Mouse (Mus musculus): ENCODE measurements around the gene Runx2.

The Runx2 gene

GRCm38 (mm10) chr17:44618691-44619090 lies 195.9 kb downstream of the Runx2 start:
- no peak for DNase-seq (ENCODE audit: low read depth)

- no peak for DNase-seq (ENCODE audit: low read depth)
Observed at GRCm38 (mm10) chr17:44618175-44618574, 196.4 kb downstream of the Runx2 start.

GRCm38 (mm10) chr17:44617741-44618140 lies 196.9 kb downstream of the Runx2 start:
- peak; percentile 36 for DNase-seq (ENCODE audit: low read depth)

DNA sequence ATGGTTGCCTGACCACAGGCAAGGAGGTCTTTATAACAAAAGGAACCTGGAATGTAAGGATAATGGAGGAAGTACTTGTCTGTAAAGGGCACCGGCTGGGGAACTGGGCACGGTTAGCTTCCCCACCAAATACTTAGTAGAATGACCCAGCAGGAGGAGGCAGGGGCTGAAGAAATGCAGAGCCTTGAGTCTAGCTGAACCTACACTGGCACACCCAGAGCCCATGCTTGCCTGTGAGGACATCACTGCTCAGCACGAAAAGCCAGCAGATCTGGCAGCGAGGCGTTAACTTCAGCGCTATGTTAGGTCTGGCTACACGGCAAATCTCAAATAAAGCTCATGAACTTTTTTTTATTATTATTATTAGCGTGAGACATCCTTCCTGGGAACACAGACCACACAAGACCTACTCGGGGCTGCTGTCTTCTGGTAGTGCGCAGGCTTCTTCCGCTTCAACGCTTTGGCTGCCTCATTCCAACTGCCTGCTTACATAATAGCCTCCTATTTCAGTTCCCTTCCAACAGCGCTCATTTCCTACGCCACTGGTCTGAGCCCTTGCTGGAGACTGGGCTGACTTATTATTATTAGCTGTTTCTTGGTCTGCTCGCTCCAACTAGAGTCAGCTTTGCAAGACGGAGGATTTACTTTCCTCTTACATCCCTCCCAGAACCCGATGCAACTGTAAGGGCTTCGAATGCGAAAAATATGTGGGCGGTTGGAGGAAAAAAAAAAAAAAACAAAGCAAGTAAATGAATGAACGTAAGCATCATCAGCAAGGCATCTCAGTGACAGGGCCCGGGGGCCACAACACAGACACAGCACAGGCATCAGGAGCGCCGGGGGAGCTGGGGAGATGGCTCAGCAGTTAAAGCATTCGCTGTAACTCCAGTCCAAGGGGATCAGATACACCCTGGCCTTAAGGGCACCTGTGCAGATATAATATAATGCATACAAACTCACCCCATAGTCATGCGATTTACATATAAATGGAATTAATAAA lies 200.6 kb downstream of the Runx2 start:
- DNase-seq (ENCODE audit: low read depth): peak; percentile 60

DNA sequence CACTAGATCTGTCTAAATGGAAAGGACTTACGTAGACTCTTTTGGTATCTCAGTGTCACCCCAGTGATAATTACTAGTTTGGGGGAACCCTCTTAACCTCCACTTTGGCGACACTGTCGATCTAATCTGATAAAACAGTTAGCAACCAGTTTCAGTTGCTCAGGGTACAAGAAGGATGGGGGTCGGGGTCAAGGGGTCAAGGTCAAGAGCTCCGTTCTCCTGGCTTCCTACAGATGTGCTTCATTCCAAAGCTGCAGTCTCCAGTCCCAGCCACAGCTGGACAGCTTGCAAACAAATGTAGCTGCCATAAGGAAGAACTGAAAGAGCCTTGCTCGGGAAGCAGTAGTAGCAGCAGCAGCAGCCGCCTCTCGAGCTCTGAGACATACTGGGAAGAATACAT lies 202.0 kb downstream of the Runx2 start:
- DNase-seq (ENCODE audit: low read depth): no peak

DNA sequence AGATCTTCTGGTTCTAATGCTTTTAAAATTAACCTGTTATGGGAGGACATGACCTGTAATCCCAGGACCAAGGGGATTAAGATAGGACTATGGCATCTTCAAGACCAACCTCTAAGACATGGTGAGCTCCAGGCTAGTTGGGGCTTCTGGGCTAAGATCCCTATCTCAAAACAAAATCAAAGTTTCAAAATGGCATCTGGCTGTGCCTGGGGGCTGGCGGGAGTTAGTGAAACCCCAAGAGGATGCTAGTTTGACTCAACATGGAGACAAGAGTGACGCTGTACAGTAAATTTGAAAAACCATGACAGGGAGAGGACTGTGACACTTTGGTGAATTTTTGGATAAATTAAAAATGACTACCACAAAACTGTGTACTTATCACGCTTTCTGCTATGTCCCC lies 202.6 kb downstream of the Runx2 start:
- DNase-seq (ENCODE audit: low read depth): no peak

DNA sequence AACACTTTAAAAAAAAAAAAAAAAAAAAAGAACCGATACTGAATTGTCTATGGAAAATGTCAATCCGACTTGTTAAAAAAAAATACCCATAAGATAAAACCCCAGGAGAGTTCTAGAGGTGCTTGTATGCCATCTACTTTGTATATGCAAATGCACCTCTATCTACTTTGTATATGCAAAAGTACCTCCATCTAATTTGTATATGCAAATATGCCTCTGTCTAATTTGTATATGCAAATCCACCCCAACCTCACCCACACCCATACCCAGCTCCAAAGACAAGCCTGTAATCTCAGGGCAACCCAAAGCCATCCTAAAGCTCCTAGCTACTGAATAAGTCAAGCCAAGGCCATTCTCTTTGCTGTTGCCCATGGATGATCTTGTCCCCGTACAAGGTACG lies 203.1 kb downstream of the Runx2 start:
- DNase-seq (ENCODE audit: low read depth): no peak

DNA sequence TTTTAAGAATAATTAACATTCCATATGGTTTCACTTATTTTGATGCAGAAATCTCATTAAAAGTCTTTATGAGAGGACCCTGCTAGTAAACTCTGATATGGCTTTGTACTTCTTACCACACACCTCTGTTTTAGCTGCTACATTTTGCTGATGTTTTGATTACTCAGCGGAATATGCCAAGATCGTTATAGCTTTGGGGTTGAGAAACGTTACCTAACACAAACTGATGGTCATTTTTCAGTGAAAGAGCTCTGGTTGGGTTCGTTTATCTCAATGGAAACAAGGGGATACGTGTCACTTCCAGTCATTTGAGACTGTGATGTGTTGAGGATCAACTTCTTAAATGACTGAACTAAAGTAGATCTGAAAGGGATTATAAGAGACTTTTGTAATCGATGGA lies 203.8 kb downstream of the Runx2 start:
- DNase-seq (ENCODE audit: low read depth): no peak

GRCm38 (mm10) chr17:44609897-44610641 lies 204.5 kb downstream of the Runx2 start:
- DNase-seq (ENCODE audit: low read depth): no peak

DNA sequence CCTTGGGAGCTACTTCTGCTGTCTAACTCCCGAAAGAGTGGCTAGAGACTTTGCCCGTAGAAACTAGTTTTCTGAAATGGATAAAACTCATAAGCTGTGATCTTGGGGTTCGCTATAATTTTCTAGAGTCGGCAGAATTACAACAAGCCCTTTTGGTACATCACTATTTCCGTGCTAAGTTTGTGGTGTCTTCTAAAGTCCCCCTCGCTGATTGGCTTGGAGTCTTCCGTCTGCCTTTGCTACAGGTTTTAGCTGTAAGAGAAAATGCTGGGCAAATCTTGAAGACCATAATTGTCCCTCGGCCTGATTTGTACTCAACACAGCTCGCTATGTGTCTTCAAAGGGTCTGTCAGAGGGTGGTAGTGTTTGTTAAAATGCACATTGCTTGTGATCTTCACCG lies 205.2 kb downstream of the Runx2 start:
- no peak for DNase-seq (ENCODE audit: low read depth)

- DNase-seq (ENCODE audit: low read depth): no peak
Observed at GRCm38 (mm10) chr17:44608907-44609306, 205.7 kb downstream of the Runx2 start.

DNA sequence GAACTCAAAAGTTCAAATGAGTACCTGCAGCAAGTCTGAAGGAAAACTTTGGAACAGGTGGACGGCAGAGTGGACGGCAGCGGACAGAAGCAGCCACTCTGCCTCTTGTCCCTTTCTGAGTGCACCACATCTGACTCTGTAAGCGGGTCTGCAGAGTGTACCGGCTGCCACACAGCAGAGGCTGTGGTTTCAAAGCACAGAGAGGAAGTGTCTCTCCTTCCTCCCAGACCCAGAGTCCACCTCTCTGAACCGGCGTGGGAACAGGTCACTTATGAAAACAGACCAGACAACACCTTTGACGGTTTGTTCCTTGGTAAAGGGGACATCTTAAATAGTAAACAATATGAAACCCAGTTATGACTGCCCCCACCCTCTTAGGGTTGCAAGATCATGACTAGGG lies 207.2 kb downstream of the Runx2 start:
- DNase-seq (ENCODE audit: low read depth): no peak

- DNase-seq (ENCODE audit: low read depth): no peak
Observed at GRCm38 (mm10) chr17:44606245-44606644, 208.4 kb downstream of the Runx2 start.

DNA sequence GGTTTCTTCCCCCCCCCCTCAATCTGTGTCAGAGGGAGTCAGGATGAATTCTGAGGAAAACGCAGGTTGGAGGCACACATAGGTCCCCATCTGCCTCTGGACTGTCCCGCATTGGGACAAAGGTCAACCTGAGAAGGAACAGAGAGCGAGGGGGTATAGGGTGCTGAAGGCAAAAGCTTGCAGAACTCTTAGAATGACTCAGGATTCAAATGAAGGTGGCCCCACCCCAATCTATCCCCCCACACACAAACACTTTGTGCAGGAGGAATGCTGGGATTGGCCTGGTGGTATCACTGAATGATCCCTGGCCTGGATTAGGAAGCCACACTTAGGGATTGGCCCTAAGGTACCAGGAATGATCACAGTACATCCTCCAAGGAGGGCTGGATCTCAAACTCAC lies 208.8 kb downstream of the Runx2 start:
- no peak for DNase-seq (ENCODE audit: low read depth)

DNA sequence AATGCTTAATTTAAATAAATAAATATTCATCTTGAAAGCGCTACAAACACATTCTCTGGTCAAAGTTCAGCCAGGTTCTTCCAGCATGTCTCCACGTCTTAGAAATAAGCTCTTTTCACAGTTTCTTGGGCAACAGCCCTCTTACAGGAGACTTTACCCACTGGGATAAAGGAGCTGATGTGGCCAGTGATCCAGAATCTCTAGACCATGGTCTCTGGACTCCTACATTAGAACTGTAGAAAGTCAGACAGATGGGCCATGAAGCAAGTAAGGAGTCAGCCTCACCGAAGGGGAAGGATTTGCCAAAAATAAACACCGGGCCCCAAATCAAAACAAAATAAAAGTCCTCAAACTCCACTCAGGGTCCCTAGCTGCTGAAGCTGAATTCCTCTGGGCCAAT lies 211.4 kb downstream of the Runx2 start:
- DNase-seq (ENCODE audit: low read depth): no peak

DNA sequence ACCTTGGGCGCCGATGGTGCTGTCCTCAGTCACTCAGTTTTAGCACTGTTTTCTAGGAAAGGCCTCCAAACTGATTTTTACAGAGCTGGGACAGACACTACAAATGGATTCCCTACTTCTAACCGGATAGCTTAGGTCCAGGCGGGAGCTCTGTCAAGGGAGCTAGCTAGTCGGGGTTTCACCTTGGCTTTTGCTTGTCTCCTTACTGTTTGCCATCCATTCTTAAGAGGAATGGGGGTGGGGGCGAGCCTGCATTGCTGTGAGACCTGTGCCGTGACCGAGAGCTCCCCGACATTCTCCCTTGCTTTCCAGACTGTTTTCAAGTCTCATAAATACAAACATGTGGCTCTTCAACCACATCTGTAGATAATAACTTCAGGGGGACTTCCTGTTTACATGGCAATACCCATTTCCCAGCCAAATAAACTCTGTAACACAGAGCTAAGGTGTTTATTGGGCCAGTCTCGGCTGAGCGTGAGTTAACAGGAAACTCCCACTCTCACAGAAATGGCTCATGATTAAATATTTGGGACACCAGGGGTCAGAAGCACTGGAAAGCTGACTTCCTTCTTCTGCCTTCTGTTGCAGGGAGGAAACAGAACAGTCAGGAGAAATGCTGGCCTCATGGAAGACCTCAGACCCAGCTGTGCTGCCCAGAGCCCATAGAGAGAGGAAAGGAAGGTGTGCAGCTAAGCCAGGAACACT lies 213.1 kb downstream of the Runx2 start:
- DNase-seq (ENCODE audit: low read depth): no peak

GRCm38 (mm10) chr17:44599856-44600255 lies 214.7 kb downstream of the Runx2 start:
- DNase-seq (ENCODE audit: low read depth): no peak

DNA sequence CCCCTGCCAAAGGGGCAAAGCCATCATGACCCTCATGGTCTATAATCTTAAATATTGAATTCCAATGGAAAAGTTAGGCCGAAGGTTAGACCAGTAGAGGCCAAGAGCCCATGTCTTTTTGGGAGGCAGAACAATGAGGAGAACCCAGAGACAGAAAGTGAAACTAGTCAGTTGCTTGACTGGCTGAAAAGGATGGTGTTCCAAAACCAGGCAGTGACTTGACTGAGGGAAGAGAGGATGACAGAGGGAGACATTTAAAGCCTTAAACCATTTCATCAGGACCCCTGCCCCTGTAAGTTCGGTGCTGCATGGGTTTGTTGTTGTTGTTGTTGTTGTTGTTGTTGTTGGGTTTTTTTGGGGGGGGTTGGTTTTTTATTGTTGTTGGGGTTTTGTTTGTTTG lies 215.5 kb downstream of the Runx2 start:
- DNase-seq (ENCODE audit: low read depth): no peak

DNA sequence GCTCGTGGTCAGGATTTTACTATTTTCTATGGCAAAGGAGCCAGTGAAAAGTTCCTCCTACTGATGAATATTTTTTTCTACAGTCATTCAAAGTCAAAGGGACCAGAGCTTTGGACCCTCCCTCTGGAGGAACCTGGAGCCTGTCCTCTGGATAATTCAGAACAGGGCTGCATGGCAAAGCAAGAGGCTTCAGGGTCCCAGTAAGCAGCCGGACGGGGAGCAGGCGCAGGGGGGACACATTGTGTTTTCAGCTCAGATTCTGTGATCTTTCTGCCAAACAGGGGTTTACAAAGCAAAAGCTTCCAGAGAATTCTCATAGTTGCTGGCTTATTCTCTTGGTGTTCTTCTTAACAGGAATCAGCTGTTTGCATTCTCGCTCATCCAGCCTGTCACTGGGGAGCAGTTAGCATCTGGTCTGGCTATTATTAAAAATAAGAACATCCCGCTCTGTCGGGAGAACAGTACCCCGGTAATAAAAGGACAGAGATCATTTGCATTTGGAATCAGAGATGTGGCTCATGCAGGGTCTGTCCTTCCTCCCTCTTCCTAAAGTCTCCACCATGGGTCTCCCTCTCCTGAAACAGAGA lies 216.6 kb downstream of the Runx2 start:
- DNase-seq (ENCODE audit: low read depth): no peak

DNA sequence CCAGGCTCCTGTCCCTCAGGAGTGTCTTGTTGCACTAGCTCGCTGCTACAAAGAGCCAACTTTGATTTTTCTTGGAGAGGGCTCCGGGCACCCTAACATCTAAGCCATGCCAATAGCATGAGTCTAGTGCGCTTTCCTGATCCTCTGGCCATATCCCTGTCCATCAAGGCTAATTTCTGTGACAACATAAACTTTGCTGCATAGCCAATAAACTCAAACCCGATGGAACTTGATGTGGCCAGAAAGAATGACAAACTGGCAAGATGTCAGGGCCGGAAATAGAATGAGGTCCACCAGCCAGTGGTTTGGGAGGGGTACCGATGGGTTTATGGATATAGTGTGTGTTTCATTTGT lies 221.9 kb downstream of the Runx2 start:
- no peak for DNase-seq (ENCODE audit: low read depth)

- peak; percentile 81 for DNase-seq (ENCODE audit: low read depth)
Observed at GRCm38 (mm10) chr17:44592067-44592736, 222.4 kb downstream of the Runx2 start.

DNA sequence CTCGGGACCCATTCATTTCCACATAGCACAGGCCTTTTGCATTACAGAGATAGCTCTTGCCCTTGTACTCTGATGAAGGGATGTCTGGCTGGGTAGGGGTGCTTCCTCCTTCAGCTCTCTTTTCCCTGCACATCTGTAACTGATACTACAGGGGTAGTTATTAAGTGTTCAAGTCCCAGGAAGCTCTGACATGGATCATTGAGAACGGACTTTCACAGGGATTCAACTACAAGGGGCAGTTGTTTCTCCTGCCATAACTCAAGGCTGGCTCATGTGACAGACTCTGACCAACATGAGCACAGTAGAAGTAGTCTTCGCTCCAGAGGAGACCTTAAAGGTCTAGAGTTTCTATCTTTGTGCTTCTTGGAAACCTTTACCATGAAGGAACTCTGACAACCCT lies 226.1 kb downstream of the Runx2 start:
- DNase-seq (ENCODE audit: low read depth): no peak
